Mouse (Mus musculus) spleen, postnatal 14 days (tissue): Measurements from ENCODE around the gene Cd7.
A peak's percentile ranks its signal among the peaks of the same experiment; 100 is the strongest.
"Not testable (repeated sequence)": the region's sequence is repeated elsewhere in the genome, so short reads cannot be mapped to it uniquely, and the experiment has no call there.

Experiments
- DNase-seq, 2 experiments: peaks; one replicate each; pipeline ENCODE4 v3.0.0; 2021 to 2022; ENCODE audit warnings: low spot score in 2 of 2

Cd7 gene

GRCm38 (mm10) chr11:121047826-121048399, 8.7 kb upstream of the Cd7 start:
- DNase-seq, result no peak

- DNase-seq, result no peak
Measured at GRCm38 (mm10) chr11:121045286-121045685, 6.1 kb upstream of the Cd7 start.

- DNase-seq, result not testable (repeated sequence)
Measured at GRCm38 (mm10) chr11:121043025-121043424, 3.8 kb upstream of the Cd7 start.

GRCm38 (mm10) chr11:121042480-121042879, 3.3 kb upstream of the Cd7 start:
- no peak for DNase-seq

GRCm38 (mm10) chr11:121041636-121042035, 2.4 kb upstream of the Cd7 start:
- no peak for DNase-seq

- DNase-seq, result peak; percentile 49 to 70
Measured at GRCm38 (mm10) chr11:121041212-121041611, 2.0 kb upstream of the Cd7 start.

DNA sequence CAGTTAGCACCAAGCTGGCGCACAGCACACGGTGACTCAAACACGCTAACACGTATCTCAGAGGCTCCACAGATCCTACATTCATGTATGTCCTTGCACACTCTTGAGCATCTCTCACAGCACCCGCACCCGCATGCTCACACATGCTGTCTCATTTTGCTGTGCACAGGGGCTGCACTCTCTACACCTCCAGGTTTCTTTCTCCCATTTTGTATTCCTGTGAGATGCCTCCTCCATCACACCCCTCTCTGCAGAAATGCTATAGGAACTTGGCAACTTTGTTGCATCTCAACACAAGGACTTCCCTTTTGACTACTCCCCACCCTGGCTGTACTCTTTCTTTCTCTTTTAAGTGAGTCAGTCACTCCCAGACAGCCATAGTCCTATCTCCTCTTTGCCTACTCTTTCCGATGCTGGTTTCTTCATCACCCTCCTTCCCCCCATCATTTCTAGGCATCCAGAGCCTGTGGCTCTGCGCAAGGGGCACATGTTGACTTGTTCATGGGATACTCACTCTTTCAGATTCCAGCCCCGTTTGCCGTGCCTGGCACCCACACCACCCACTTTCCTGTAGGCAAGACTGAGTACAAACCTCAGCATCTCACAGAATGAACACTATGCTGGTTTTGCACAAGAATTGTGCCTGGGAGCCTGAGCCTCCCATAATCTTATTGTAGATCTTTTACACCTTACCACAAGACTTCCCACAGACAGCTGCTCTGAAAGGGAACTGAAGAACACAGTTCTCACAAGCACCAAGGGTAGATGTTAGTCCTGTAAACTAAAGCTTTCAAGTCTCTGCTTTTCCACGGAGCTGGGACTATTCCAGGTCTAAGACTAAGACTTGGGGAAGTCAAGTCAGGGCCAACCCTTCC, 615 bp downstream of the Cd7 start:
- DNase-seq, result no peak

DNA sequence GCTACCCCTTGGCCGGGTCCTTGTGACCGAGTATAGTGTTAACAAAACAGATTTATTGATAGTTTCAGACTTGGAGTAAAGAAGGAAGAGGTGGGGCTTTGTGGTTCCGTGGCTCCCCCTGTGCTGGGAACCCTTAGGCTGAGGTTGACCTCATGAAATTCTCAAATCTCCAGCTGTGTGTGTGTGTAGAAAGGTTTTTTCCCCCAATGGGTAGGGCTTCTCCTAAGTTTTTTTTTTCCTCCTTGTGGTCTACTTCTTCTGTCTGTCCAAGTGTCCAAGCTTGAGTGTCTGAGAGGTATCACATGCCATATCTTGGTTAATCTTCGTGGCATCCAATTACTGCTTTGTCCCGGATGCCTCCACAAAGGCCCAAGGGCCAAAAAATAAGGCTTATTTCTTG, 6.1 kb downstream of the Cd7 start:
- no peak for DNase-seq

GRCm38 (mm10) chr11:121027259-121027658, 12.0 kb downstream of the Cd7 start:
- no peak for DNase-seq

- no peak for DNase-seq
Measured at GRCm38 (mm10) chr11:121024163-121024562, 15.1 kb downstream of the Cd7 start.

- no peak for DNase-seq
Measured at GRCm38 (mm10) chr11:121019501-121019900, 19.7 kb downstream of the Cd7 start.

GRCm38 (mm10) chr11:121017703-121018102, 21.5 kb downstream of the Cd7 start:
- peak in 1 of 2 experiments; percentile 47 for DNase-seq

DNA sequence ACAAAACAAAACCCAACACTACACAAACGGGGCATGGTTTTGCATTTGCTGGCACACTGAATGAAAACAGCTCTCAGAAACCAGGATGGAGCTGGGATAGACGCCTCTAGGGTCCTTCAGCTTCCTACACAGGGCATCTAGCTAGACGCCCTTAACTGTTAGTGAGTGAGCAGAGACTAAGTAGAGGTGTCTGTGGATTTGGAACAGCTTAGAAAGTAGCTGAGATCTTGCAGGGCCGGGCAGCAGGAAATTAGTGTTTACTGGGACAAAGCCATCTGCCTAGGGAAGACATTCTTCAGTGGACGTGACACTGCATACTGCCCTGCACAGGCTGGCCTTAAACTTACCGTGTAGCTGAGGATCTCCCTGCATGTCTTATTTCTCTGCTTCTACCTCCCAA, 23.7 kb downstream of the Cd7 start:
- DNase-seq, result no peak

GRCm38 (mm10) chr11:121014896-121015300, 24.3 kb downstream of the Cd7 start:
- no peak for DNase-seq

- no peak for DNase-seq
Measured at GRCm38 (mm10) chr11:121013656-121014055, 25.6 kb downstream of the Cd7 start.

- DNase-seq, result no peak
Measured at GRCm38 (mm10) chr11:121010044-121010755, 29.0 kb downstream of the Cd7 start.

- no peak for DNase-seq
Measured at GRCm38 (mm10) chr11:121006184-121006583, 33.0 kb downstream of the Cd7 start.

- DNase-seq, result no peak
Measured at GRCm38 (mm10) chr11:121004281-121004680, 34.9 kb downstream of the Cd7 start.

DNA sequence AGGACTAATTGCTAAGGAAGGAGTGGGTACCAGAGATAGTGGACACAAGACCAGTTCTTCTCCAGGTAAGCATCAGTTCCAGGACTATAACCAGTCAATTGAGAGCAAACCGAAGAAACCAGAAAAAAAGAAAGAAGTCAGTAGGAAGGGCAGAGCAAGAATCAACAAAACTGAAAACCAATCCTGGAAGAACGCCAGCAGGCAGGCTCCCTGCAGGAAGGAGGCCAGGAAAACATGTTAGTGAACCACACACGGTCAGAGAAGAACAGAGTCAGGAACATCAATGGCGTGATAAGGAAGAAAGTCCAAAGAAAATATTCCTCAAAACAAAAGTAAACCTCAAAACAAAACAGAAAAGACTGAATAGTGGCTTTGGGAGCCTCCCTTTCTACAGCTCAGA, 37.3 kb downstream of the Cd7 start:
- DNase-seq, result no peak

- no peak for DNase-seq
Measured at GRCm38 (mm10) chr11:120994741-120995140, 44.5 kb downstream of the Cd7 start.

- no peak for DNase-seq
Measured at GRCm38 (mm10) chr11:120993586-120993985, 45.6 kb downstream of the Cd7 start.

- no peak for DNase-seq
Measured at GRCm38 (mm10) chr11:120993080-120993479, 46.1 kb downstream of the Cd7 start.

GRCm38 (mm10) chr11:120991791-120992190, 47.4 kb downstream of the Cd7 start:
- no peak for DNase-seq
